Mouse (Mus musculus) testis, adult 2 months (tissue): ENCODE data around the gene Elavl3.

Experiments used
- CTCF ChIP-seq: fragments of 200-500 bp; IDR thresholded peaks from 2 replicates; pipeline ENCODE4 v1.5.1; 2012; ENCODE audit warnings: low read depth, mild to moderate bottlenecking, inconsistent platforms, low read length, moderate library complexity; ENCODE audit not compliant: control insufficient read depth, insufficient read depth, insufficient replicate concordance
- POLR2A ChIP-seq: fragments of 200-500 bp; IDR thresholded peaks from 2 replicates; pipeline ENCODE4 v1.6.1; 2012; ENCODE audit warnings: low read depth, mild to moderate bottlenecking, inconsistent platforms, low read length, moderate library complexity; ENCODE audit not compliant: control insufficient read depth

GRCm38 (mm10) chr9:22055713-22056112 is 3.9 kb upstream of the Elavl3 start:
- TF ChIP-seq CTCF (no peak), POLR2A (no peak)
